Mouse (Mus musculus) gastrocnemius, postnatal 36 days (tissue): ENCODE data around the gene Nacc1. TPM values are rescaled to one million over a fixed set of nuclear protein-coding genes. Genes with fewer than 3 reads are reported as not detected.
"Not testable (repeated sequence)": the region's sequence is repeated elsewhere in the genome, so short reads cannot be mapped to it uniquely, and the experiment has no call there.

Experiments used
- DNase-seq, 2 experiments: peaks; one replicate each; pipeline ENCODE4 v3.0.0; 2022
- intact Hi-C: fragments of 180-260 bp; cut with DNase I; formaldehyde crosslinking; loops from one replicate; pipeline ENCODE4 v1.15.1; 2025
- total RNA-seq, 2 experiments: library from RNA; stranded (reverse); gene quantifications; 2 replicates each; pipeline ENCODE4 v1.2.3; 2021

The Nacc1 gene
- total RNA-seq, 2 experiments from 2014 or later = 18.1 to 20.1 TPM

- DNase-seq = peak; percentile 46 to 59
- intact Hi-C loops = loop anchor here (5.0 kb wide), 1 partner anchor 39 kb away; the partner anchor contains the start of gene Ier2
These were observed 13.6 kb upstream of the Nacc1 start, which contains the start of gene Lyl1 for GRCm38 (mm10) chr8:84700941-84701911. Gene Lyl1 (plus strand): TSS chr8:84701457.

- intact Hi-C loops = loop anchor here (5.0 kb wide), 1 partner anchor 38 kb away; the partner anchor contains the start of gene Ier2
- no peak for DNase-seq
These were observed 12.9 kb upstream of the Nacc1 start for GRCm38 (mm10) chr8:84700526-84700925.

GRCm38 (mm10) chr8:84699861-84700322 is 12.2 kb upstream of the Nacc1 start:
- intact Hi-C loops = loop anchor here (2.0 to 5.0 kb wide), 2 partner anchors 38 to 111 kb away; partner anchors contain the start of gene Ier2
- DNase-seq = peak; percentile 57 to 61

DNA sequence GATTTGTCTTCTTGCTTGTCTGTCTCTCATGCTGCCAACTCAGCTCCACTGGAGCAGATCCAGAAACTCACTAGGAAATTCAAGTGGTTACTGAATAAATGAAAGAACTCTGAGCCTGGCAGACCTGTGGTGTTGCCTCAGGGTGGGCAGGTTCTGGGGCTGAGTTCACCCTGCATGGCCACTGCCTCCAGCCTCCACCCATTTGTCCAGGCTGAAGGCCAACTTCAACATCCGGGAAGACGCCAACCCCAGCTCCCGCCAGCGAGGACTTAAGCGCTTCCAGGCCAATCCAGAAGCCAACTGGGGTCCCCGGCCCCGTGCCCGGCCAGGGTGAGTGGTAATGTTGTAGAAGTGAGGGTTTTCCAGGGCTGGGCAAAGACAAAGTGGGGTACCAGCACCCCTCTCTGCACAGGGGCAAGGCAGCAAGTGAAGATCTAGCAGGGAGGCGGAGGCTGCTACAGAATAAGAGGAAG is 11.3 kb upstream of the Nacc1 start:
- peak; percentile 61 to 73 for DNase-seq
- intact Hi-C loops = loop anchor here (2.0 kb wide), 1 partner anchor 112 kb away; no protein-coding TSS in a partner anchor

GRCm38 (mm10) chr8:84698288-84698687 is 10.6 kb upstream of the Nacc1 start:
- intact Hi-C loops = loop anchor here (2.0 kb wide), 1 partner anchor 113 kb away; no protein-coding TSS in a partner anchor

DNA sequence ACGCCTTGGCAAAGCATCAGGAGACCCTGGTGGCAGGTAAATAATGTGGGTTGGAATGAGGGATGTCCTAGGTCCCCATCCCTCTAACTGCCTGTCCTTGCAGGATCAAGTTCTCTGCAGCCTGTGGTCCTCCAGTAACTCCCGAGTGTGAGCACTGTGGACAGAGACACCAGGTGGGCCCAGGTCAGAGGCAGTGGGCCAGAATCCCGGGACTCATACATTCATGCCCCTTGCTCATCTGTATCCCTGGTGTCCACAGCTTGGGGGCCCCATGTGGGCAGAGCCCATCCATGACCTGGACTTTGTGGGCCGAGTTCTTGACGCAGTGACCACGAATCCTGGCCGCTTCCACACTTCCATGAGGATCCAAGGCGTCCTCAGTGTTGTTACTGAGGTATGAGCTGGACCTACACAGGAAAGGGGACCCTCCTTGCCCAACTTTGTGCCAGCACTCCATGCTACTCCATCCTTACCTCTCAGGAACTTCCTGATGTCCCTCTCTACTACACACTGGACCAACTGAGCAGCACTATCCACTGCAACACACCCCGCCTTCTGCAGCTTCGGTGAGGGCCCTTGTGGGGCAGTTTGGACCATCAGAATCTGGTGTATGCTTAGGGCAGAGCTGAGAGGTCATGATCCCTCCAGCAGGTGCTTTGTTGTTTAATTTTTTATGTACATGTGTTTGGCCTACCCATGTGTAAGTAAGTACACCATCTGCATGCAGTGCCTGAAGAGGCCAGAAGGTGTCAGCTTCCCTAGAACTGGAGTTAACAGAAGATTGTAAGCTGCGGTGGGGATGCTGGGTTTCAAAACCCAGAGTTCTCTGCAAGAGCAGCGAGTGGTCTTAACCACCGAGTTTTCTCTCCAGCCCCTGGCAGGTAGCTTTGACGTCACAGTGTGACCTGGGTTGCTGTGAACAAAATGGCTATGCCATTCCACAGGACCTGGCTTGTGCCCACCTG is 9.8 kb upstream of the Nacc1 start:
- intact Hi-C loops = loop anchor here (2.0 kb wide), 1 partner anchor 113 kb away; no protein-coding TSS in a partner anchor
- DNase-seq = peak in 1 of 2 experiments; percentile 29

More at GRCm38 (mm10) chr8:84698288-84698687, 10.6 kb upstream of the Nacc1 start:
- DNase-seq = no peak

DNA sequence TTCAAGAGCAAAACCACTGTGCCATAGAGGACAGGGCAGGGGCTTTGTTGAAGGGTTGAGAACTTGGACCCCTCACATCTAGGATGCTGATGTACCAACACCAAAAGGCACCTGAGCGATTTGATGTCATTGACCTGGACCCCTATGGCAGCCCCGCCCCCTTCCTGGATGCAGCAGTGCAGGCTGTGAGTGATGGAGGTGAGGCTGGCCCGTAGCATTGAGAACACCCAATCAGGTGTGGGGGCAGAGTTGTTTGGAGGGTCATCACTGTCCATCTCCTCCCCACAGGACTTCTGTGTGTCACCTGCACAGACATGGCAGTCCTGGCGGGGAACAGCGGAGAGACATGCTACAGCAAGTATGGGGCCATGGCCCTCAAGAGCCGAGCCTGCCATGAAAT is 7.5 kb upstream of the Nacc1 start:
- DNase-seq = no peak
- intact Hi-C loops = no loop called here

DNA sequence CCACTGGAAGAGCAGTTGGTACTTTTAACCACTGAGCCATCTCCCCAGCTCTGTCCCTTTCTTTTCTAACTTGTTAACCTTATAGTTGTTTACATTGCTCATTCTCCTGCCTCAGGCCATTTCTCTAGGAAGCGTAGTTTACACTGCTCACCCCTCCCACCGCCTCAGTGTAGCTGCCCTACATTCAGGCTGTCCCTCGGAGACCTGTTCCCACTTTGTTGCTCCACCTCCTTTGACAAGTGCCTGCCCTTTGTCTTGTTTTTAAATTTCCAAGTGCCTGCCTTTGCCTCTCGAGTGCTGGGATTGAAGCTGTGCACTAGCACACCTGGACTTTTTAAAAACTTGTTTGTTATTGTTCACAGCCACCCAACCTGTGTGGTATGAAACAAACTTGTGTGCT is 5.7 kb upstream of the Nacc1 start:
- DNase-seq = no peak

DNA sequence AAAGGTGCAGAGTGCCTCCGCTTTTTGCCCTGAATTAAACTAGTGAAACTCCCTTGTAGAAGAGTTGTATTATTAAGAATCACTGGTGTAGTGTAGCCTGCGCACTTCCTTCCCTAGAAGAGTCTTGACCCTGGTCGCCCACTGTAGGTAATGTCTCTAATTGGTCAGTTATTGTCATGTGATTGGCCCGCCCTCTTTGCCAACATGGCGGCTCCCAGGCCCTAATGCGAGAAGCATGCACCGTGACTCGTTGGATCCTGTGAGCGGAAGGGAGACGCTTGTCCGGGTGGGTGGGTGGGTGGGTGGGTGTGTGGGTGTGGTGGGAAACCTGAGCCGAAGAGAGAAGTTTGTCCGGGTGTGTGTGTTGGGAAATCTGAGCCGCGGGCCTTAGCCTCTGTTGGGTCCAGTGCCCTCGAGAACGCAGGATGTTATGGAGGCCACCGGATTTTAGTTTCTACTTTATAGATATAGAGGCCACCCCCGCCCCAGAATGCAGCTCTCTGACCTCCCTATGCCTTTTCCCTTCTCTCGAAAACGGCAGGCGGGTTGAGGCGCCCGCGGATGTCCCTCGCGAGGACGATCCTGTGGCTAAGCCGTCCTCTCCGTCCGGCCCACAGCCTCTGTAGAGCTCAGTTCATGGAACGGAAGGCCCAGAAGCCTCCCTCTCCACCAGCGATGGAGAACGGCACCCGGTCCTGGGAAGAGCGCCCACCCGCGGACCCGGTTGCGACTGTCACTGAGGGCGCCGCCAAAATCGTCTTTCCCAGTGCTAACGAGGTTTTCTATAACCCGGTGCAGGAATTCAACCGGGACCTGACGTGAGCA is 1.6 kb upstream of the Nacc1 start:
- DNase-seq = peak; percentile 67 to 82
- intact Hi-C loops = no loop called here

More for the DNA sequence above, 5.7 kb upstream of the Nacc1 start:
- intact Hi-C loops = no loop called here

DNA sequence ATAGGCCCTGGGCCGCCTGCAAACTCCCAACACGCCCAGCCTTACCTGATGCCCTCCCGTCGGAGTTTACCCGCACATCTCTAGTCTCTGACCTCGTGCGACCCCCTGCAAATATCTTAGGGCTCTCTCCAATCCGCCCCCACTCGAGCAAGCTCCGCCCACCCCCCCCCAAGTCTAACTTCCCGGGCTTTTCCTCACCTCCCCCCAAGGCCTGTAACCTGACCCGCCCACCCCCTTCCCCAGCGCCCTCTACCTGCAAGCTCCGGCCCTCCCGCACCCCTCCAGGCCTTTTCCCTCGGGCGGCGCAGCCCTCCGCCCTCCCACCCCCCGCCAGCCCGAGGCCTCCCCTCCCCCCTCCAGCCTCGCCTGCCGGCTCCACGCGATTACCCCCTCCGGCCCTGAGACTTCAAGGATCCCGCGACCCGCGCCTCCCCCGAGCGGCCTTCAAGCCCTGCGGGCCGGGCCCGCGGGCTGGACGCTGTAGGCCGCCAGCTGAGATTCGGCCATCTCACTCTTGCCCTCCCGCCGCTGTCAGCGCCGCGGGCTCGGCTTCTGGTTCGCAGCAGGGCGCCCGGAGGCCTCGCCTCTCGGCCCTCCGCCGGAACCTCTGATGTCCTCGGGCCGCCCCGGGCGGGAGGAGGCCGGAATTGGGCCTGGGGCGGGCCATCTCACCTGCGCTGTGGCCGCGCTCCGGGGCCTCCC is 508 bp downstream of the Nacc1 start:
- DNase-seq = peak in 1 of 2 experiments; percentile 20
- intact Hi-C loops = no loop called here

DNA sequence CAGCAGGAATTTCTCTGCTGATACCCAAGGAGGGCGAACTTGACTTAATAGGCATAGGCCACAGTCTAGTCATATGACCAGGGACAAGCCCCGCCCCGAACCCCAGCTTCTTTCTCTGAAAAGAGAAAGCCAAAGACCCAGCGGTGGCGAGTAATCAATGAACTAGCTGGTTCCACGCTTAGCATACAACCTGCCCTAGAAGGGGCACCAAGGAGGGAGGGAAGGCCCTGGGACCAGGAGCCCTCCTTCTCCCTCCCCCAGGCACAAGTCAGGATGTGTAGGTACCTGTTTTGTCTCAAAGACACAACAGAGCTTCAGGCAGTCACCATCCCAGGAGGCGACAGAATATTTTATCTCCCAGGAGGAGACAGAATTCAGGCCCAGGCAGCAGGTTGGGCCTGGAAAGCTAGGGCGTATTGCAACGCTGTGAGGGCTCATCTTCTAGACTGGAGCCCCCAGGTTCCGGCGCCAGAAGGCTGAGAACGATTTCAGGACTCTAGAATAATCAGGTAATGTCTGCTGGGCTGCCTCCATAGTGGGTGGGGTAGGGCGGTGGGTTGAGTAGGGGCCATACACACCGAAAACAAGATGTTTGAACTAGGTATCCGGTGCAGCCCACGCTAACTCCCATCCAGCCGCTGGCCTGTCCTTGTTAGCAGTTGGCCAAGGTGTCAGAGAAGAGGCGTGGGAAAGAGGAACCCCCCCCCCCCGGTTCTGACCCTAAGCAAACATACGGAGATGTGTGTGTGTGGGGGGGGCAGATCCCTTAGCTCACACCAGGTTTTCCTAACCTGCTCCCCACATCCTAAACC is 1.3 kb downstream of the Nacc1 start, which contains the start of gene Trmt1:
Gene Trmt1, plus strand, starts transcription at position 117 of the 812 bp plus-strand sequence.
- intact Hi-C loops = no loop called here
- peak in 1 of 2 experiments; percentile 22 for DNase-seq

GRCm38 (mm10) chr8:84684537-84684936 is 3.1 kb downstream of the Nacc1 start:
- no peak for DNase-seq
- intact Hi-C loops = loop anchor here (2.0 kb wide), 1 partner anchor 14 kb away; no protein-coding TSS in a partner anchor

DNA sequence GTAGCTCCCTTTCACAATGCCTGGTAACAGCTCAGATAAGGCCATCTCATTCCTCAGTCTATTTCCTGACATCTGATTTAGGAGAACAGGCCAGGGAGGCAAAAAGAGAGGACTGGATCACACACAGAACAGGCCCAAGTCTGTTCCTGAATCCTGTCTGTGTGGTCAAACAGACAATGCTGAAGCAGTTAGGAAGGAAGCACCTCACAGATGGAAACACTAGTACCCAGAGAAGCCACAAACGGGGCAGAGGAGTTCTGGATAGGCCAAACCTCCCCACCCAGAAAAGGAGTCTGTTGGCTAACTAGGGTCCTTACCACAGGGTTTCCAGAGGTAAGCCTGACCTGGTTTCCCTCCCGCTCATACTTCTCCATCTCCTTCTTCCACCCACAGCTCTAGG is 5.4 kb downstream of the Nacc1 start:
- intact Hi-C loops = no loop called here

GRCm38 (mm10) chr8:84681476-84681875 is 6.2 kb downstream of the Nacc1 start:
- no peak for DNase-seq
- intact Hi-C loops = no loop called here

More for the DNA sequence above, 5.4 kb downstream of the Nacc1 start:
- no peak for DNase-seq

DNA sequence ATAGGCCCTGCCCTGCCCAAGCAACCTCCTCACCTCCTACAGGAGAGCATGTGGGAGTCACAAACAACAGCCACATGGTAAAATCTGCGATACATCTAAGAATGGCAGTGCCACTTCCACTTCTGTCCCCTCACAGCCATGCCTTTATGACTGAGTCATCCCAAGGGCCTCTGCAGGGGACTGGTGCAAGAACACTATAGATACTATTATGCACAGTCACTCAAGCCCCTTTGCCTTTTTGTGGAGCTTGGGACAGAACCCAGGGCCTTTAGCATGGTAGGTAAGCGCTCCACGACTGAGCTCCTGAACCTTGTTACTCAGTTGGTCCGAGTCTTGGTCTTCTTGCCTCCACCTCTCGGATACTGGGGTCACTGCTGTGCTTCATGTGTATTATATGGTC is 10.4 kb downstream of the Nacc1 start:
- intact Hi-C loops = no loop called here
- no peak for DNase-seq

DNA sequence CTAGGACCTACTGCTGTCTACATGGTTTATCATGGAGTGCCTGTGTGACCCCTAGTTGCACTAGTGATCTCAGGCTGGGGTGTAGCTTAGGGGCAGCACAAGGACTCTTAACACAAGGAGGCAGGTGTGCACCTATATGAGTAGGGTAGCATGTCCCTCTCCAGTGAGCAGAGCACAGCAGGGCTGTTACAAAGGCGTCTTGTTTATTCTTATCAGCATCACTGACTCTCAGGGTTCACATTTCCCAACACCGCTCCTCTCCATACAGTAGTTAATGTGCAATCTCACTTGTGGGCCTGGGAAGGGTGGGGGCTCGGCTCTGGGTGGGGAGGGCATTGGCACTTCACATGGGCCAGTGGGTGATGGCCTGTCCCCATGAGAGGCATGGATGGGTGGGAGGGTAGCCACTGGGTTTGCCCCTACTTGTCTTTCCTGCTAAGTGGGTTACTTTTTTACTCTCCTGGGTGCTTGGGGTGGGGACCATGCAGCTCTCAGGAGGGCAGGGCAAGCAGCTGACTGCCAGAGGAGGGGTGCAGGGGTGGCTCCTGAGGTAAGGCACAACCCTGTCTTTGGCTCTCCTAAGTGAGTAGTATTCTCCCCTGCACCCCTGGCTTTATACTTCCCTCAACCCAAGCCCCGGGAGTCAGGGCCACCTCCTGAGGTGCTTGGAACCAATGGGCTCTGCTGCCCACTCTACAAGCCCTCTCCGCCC is 17.2 kb downstream of the Nacc1 start:
- intact Hi-C loops = loop anchor here (2.0 kb wide), 1 partner anchor 14 kb away; no protein-coding TSS in a partner anchor
- not testable (repeated sequence) for DNase-seq
